14 mouse cellular contexts compared by ENCODE assay signal in genomic region chr14:76331497-76332335, GRCm38 (mm10).
DNase-seq lines count a peak whose midpoint lies in the region; ATAC-seq lines count a peak whose summit lies in the region.
"Had no signal": no experiment of that assay in that cellular context is flagged by ENCODE, and none has a peak within 500 bp of the region (broad histone marks: within the 10 kb centered on the region; RNA-seq: fewer than 3 reads in every experiment).

No protein-coding gene starts in this region.

- WGBS in forebrain, embryonic 11.5 days, result 51% methylated on average over 11 of the region's 11 CpGs
- 79% methylated on average over 11 of the region's 11 CpGs for WGBS in forebrain, embryonic 10.5 days
- WGBS in hindbrain, embryonic 12.5 days, result 24% methylated on average over 11 of the region's 11 CpGs
- WGBS in midbrain, embryonic 15.5 days, result 19% methylated on average over 11 of the region's 11 CpGs

- no peaks in the 10 kb centered on the region for H3K9me3 ChIP-seq in forebrain, embryonic 11.5 days (ENCODE audit: control insufficient read depth, low read length)
- H3K9me3 ChIP-seq in forebrain, embryonic 10.5 days, result no peaks in the 10 kb centered on the region
- H3K9me3 ChIP-seq in hindbrain, embryonic 12.5 days (replicated peaks), result no peaks in the 10 kb centered on the region
- no peaks in the 10 kb centered on the region for H3K9me3 ChIP-seq in midbrain, embryonic 15.5 days

- H3K36me3 ChIP-seq in forebrain, embryonic 11.5 days (ENCODE audit: control insufficient read depth, insufficient read depth, low read length), result no peaks in the 10 kb centered on the region
- no peaks in the 10 kb centered on the region for H3K36me3 ChIP-seq in forebrain, embryonic 10.5 days (replicated peaks)
- H3K36me3 ChIP-seq in hindbrain, embryonic 12.5 days, result no peaks in the 10 kb centered on the region
- H3K36me3 ChIP-seq in midbrain, embryonic 15.5 days (replicated peaks), result no peaks in the 10 kb centered on the region
- H3K36me3 ChIP-seq: G1E had no signal

- H3K4me2 ChIP-seq in forebrain, embryonic 11.5 days (ENCODE audit: low read depth, low read length, severe bottlenecking), result no peak overlapping the region
- peak overlapping the region; percentile 9 for H3K4me2 ChIP-seq in hindbrain, embryonic 12.5 days (replicated peaks)
- H3K4me2 ChIP-seq in midbrain, embryonic 15.5 days, result peak overlapping the region; percentile 20; the same call in 1 of the 2 replicates

- peak; percentile 69; the same call in 1 of the 2 replicates for ATAC-seq in forebrain, embryonic 11.5 days (replicated peaks; ENCODE audit: low FRiP score)
- peak; percentile 93 for ATAC-seq in hindbrain, embryonic 12.5 days (ENCODE audit: low FRiP score)
- peak; percentile 74 for ATAC-seq in midbrain, embryonic 15.5 days (replicated peaks)

- no peak overlapping the region for H3K9ac ChIP-seq in forebrain, embryonic 11.5 days (ENCODE audit: low read length)
- no peak overlapping the region for H3K9ac ChIP-seq in hindbrain, embryonic 12.5 days
- peak overlapping the region; percentile 7; the same call in 1 of the 2 replicates for H3K9ac ChIP-seq in midbrain, embryonic 15.5 days

- H3K4me3 ChIP-seq in forebrain, embryonic 11.5 days (ENCODE audit: low read depth, low read length), result no peak overlapping the region
- H3K4me3 ChIP-seq in forebrain, embryonic 10.5 days, result no peak overlapping the region
- H3K4me3 ChIP-seq in hindbrain, embryonic 12.5 days, result no peak overlapping the region
- no peak overlapping the region for H3K4me3 ChIP-seq in midbrain, embryonic 15.5 days
- H3K4me3 ChIP-seq: layer of hippocampus, adult 2 months had no signal

- H3K27me3 ChIP-seq in forebrain, embryonic 11.5 days (ENCODE audit: control insufficient read depth, insufficient read depth, low read length), result no peaks in the 10 kb centered on the region
- no peaks in the 10 kb centered on the region for H3K27me3 ChIP-seq in forebrain, embryonic 10.5 days (ENCODE audit: poor library complexity, severe bottlenecking)
- no peaks in the 10 kb centered on the region for H3K27me3 ChIP-seq in hindbrain, embryonic 12.5 days
- no peaks in the 10 kb centered on the region for H3K27me3 ChIP-seq in midbrain, embryonic 15.5 days (replicated peaks)

- no peak for DNase-seq in forebrain, embryonic 11.5 days (ENCODE audit: low spot score)
- no peak for DNase-seq in forebrain, embryonic 10.5 days (ENCODE audit: extremely low spot score, low spot score)
- DNase-seq in embryo, embryonic 11.5 days (ENCODE audit: low read depth, low spot score), result peak; percentile 7
- DNase-seq in gastrocnemius, postnatal 4 days (ENCODE audit: low spot score in 2 of 2), result no peak
- no peak for DNase-seq in right cerebral cortex, postnatal 4 days
- no peak for DNase-seq in left cerebral cortex, adult 18-20 months (ENCODE audit: low spot score in 2 of 2)
- DNase-seq: cerebellum, postnatal 36 days; kidney, adult 8-10 months; lung, adult 18-20 months; thymus, postnatal 4 days had no signal

- H3K27ac ChIP-seq in forebrain, embryonic 11.5 days (ENCODE audit: low read depth, low read length), result no peak overlapping the region
- H3K27ac ChIP-seq in forebrain, embryonic 10.5 days, result no peak overlapping the region
- peak overlapping the region; percentile 79 for H3K27ac ChIP-seq in hindbrain, embryonic 12.5 days
- no peak overlapping the region for H3K27ac ChIP-seq in midbrain, embryonic 15.5 days
- H3K27ac ChIP-seq: layer of hippocampus, adult 2 months had no signal

- H3K4me1 ChIP-seq in forebrain, embryonic 11.5 days (replicated peaks; ENCODE audit: control insufficient read depth, insufficient read depth, low read length), result no peaks in the 10 kb centered on the region
- H3K4me1 ChIP-seq in forebrain, embryonic 10.5 days, result peaks cover 20% of the 10 kb centered on the region; the same call in 1 of the 2 replicates
- H3K4me1 ChIP-seq in hindbrain, embryonic 12.5 days, result peaks cover 25% of the 10 kb centered on the region
- peaks cover 8% of the 10 kb centered on the region for H3K4me1 ChIP-seq in midbrain, embryonic 15.5 days
